Mouse (Mus musculus): ENCODE data around the gene Cnga4.

- no peak for TF ChIP-seq POLR2A (IDR thresholded peaks at IDR 0.05; ENCODE audit: insufficient read depth, low read depth, low read length)
- no peak for TF ChIP-seq CTCF (IDR thresholded peaks at IDR 0.05; ENCODE audit: insufficient read depth, low read depth, low read length)
Measured at GRCm38 (mm10) chr7:105368521-105368920, 35.8 kb upstream of the Cnga4 start.
